Mouse (Mus musculus): ENCODE data around the gene Ccdc51.

DNA sequence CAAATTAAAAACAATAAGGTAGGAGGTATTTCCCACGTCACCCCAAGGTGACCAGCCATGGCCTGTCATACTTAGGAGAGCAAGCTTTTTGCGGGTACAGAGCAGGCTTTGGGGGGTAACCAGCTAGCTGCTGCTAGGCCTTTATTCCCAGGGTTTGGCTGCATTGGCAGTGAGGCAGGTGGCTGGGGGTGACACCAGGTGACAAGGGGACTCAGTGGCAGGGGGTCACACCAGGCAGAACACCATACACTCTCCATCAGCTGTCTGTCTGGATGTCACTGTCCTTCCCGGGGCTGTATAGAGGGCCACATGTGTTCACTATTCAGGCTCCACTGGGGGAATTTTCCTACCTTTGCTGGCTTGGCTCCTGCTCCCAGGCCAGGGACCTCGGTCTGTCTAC is 25.4 kb upstream of the Ccdc51 start:
- TF ChIP-seq CTCF (IDR thresholded peaks at IDR 0.05; ENCODE audit: control insufficient read depth, insufficient read depth, insufficient replicate concordance, low read depth, low read length) (no peak), POLR2A (IDR thresholded peaks at IDR 0.05; ENCODE audit: control insufficient read depth, low read depth, low read length) (no peak)
